Mouse (Mus musculus) adrenal gland, adult 2 months (tissue): Measurements from ENCODE around the gene Dst. TPM values are rescaled to one million over a fixed set of nuclear protein-coding genes. Genes with fewer than 3 reads are reported as not detected.

Experiments
- DNase-seq: peaks from one replicate; pipeline ENCODE4 v3.0.0; 2021
- polyA plus RNA-seq: library from polyadenylated mRNA; depleted of rRNA; stranded (reverse); fragments of >200 nt; gene quantifications from 2 replicates; pipeline ENCODE4 v1.2.3, GENCODE M21; 2012
- total RNA-seq, 2 experiments: library from RNA; stranded (reverse); gene quantifications; 2 replicates each; pipeline ENCODE4 v1.2.3; 2021

Gene Dst
- total and polyA plus RNA-seq, 3 experiments, result 53.3 to 134 (median 125) TPM

- DNase-seq, result no peak
These were observed 120.7 kb downstream of the Dst start for GRCm38 (mm10) chr1:34028722-34029121.

GRCm38 (mm10) chr1:34030330-34031021 is 122.5 kb downstream of the Dst start:
- DNase-seq, result no peak

GRCm38 (mm10) chr1:34033052-34033451 is 125.0 kb downstream of the Dst start:
- no peak for DNase-seq

GRCm38 (mm10) chr1:34033478-34033877 is 125.5 kb downstream of the Dst start:
- no peak for DNase-seq

GRCm38 (mm10) chr1:34033958-34034357 is 125.9 kb downstream of the Dst start:
- DNase-seq, result no peak

GRCm38 (mm10) chr1:34036111-34036510 is 128.1 kb downstream of the Dst start:
- DNase-seq, result no peak

GRCm38 (mm10) chr1:34038571-34038970 is 130.5 kb downstream of the Dst start:
- DNase-seq, result no peak

GRCm38 (mm10) chr1:34040049-34040448 is 132.0 kb downstream of the Dst start:
- no peak for DNase-seq

- no peak for DNase-seq
These were observed 133.1 kb downstream of the Dst start for GRCm38 (mm10) chr1:34040901-34041721.

- DNase-seq, result no peak
These were observed 134.3 kb downstream of the Dst start for GRCm38 (mm10) chr1:34042299-34042698.

- DNase-seq, result no peak
These were observed 135.3 kb downstream of the Dst start for GRCm38 (mm10) chr1:34043327-34043726.

GRCm38 (mm10) chr1:34043836-34044550 is 136.0 kb downstream of the Dst start:
- DNase-seq, result no peak

GRCm38 (mm10) chr1:34044675-34045074 is 136.7 kb downstream of the Dst start:
- DNase-seq, result no peak

GRCm38 (mm10) chr1:34047285-34047684 is 139.3 kb downstream of the Dst start:
- no peak for DNase-seq

GRCm38 (mm10) chr1:34051251-34051650 is 143.2 kb downstream of the Dst start:
- no peak for DNase-seq

GRCm38 (mm10) chr1:34052422-34052821 is 144.4 kb downstream of the Dst start:
- DNase-seq, result no peak

GRCm38 (mm10) chr1:34054970-34055369 is 146.9 kb downstream of the Dst start:
- DNase-seq, result peak; percentile 64

GRCm38 (mm10) chr1:34056658-34057057 is 148.6 kb downstream of the Dst start:
- no peak for DNase-seq

GRCm38 (mm10) chr1:34059231-34059630 is 151.2 kb downstream of the Dst start:
- DNase-seq, result no peak

GRCm38 (mm10) chr1:34060446-34060845 is 152.4 kb downstream of the Dst start:
- DNase-seq, result peak; percentile 30

GRCm38 (mm10) chr1:34061078-34061477 is 153.1 kb downstream of the Dst start:
- DNase-seq, result peak; percentile 79

- no peak for DNase-seq
These were observed 153.8 kb downstream of the Dst start for GRCm38 (mm10) chr1:34061860-34062259.

- no peak for DNase-seq
These were observed 155.9 kb downstream of the Dst start for GRCm38 (mm10) chr1:34063943-34064342.
